Mouse (Mus musculus): ENCODE results near the gene Grik3.

Grik3 gene

DNA sequence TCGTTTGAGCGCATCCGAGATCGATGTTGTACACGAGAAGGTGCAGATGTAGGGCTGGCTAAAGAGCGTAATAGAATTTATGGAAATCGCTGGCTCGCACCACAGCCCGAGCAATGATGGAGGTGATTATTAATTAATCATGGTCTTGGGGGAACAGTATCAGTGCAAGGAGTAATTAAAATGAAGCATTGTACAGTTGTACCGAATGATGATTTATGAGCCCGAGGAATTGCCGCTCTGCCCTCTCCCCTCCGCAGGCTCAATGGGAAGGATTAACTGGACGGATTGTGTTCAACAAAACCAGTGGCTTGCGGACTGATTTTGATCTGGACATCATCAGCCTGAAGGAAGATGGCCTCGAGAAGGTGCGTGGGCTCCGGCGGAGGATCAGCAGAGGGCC lies 165.5 kb downstream of the Grik3 start:
- no peak for DNase-seq

DNA sequence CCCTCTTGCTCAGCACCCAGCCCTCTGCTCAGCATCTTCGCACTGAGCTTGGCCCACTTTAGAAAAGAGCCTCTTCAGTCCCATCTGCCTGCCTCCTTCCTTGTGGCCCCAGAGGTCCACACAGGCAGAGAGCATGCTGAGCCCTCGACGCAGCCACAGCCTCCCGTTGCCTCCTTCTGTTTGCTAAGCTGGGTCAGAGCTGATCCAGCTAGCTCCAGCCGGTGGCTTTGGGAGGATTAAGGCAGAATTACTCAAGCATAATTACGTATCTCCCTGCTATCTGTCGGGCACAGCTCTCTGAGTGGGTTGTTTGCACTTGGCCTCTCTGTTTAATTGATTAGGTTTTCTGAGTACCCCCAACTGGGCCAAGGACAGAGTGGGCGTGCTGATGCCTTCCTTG lies 167.9 kb downstream of the Grik3 start:
- no peak for DNase-seq

GRCm38 (mm10) chr4:125661982-125662381 lies 171.5 kb downstream of the Grik3 start:
- DNase-seq = no peak

GRCm38 (mm10) chr4:125663262-125663661 lies 172.8 kb downstream of the Grik3 start:
- no peak for DNase-seq

- no peak for DNase-seq
These were observed 175.5 kb downstream of the Grik3 start for GRCm38 (mm10) chr4:125665955-125666354.

DNA sequence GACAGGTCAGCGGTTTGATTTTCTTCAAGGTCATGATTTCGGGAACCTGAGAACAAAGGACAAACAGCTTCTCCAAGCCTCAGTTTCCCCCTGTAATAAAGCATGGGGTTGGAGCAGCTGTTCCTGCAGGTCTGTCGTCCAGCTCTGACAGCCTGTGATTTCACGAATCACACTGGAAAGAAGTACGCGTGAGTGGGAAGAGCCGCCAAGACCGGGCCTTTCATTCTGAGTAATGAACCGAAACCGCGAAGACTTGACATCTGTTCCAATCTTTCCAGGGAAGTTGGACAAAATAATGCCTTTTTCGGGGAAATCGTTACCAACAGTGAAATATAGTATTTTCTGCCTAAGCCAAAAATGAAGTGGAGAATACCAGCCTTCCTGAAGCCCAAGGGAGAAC lies 191.5 kb downstream of the Grik3 start:
- peak; percentile 34 for DNase-seq

GRCm38 (mm10) chr4:125687078-125687477 lies 196.6 kb downstream of the Grik3 start:
- DNase-seq = no peak

- no peak for DNase-seq
These were observed 204.9 kb downstream of the Grik3 start for GRCm38 (mm10) chr4:125695431-125695830.

GRCm38 (mm10) chr4:125696182-125696939 lies 205.9 kb downstream of the Grik3 start:
- no peak for DNase-seq

DNA sequence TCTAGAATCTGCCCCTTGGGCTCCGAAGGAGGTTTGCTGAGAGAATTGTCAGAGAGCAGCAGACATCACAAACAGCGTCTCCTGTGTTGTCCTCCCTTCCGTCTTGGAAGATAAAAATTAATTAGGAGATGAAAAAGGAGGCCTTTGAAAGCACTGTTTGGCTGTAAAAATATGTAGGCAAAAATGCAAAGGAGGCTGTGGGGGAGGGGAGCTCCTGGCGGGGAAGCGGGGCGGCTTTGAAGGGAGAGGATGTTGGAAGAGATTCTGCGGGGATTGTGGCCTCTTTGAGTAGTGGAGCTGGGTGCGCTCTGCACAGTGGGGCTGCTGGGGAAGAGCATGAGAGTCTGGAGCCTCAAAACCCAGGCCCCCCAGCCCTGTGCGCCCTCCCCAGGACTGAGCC lies 207.1 kb downstream of the Grik3 start:
- no peak for DNase-seq

DNA sequence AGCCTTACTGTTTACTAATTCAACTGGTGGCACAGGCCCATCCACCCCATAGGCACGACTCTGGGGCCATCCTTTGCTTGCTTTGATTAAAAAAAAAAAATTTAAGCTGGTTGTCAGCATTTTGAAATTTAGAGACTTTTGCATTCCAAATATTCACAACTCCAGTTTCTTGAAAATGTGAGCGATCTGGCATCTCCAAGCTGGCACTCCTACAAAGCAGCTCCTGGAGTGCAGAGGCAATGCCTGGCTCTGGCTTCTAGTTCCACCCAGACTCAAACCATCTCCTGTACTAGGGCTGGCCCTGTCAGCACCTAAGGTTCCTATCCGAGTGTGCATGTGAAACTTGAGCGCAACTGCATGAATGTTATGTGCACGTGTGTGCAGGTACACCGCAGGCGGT lies 208.6 kb downstream of the Grik3 start:
- no peak for DNase-seq

DNA sequence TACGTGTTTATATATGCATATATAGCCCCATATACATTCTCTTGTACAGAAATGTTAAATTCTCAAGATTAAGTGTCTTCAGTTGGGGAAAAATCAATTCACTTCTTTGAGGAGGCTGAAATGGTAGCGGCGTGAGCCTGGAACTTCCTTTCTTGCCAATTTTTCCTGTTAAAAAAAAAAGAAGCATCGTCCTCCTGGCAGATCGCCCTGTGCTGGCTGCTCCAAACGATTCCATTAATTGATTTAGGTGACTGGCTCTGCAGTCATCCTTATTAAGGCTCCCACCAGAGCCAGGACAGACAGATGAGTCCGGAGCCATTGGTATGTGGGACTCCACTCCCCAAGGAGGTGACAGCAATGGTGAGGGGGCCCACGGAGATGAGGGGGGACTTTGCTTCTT lies 209.8 kb downstream of the Grik3 start:
- no peak for DNase-seq

GRCm38 (mm10) chr4:125702607-125703309 lies 212.3 kb downstream of the Grik3 start:
- DNase-seq = peak; percentile 97

DNA sequence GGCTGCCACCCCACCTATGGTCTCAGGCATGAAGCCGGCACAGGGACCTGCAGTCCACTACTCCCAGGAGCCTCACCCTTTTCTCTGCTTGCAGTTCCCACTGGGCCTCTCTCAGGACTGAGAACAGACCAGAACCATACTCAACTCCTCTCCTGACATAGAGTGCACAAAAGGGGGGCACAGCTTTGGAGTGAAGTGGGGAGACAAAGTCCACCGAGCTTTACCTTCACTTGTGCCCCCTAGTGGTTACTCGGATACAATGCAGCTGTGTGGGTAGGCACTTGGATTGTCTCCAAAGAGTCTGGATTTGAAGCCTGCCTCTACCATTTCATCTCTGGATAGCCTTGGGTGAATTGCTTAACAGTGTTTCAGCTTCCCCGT lies 212.8 kb downstream of the Grik3 start:
- peak; percentile 66 for DNase-seq

DNA sequence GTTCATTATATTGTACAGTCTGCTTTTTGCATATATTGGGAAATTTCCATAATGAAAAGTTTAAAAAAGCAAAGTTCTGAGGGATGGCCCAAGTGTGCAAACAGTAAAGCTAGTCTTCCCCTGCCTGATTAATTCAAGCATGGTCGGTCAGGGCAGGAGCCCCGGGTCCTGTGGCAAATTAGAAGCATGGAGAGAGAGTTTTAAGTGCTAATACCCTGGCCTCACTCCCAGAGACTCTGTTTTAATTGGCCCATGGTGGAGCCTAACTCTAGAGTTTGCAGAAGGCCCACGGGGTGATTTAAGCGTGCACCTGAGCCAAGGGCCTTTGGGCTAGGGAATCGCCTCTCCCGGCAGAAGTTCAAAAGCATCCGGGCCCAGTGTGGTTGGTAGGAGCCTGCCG lies 215.2 kb downstream of the Grik3 start:
- DNase-seq = no peak

DNA sequence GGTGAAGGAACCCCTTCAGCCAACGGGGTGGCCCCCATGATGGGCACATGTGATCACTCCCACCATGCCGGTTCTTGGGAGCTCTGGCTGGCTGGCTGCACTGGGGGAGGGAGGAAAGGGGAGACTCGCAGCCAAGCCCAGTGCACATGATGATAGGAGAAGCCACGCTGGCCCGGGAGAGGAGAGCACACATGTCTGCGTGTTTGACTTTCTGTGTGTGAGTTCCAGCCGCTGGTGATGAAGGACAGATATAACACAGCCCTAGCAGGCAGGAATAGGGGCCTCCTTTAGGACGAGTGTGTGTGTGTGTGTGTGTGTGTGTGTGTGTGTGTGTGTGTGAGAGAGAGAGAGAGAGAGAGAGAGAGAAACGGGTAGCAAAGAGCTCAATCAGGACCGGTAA lies 219.2 kb downstream of the Grik3 start:
- no peak for DNase-seq

DNA sequence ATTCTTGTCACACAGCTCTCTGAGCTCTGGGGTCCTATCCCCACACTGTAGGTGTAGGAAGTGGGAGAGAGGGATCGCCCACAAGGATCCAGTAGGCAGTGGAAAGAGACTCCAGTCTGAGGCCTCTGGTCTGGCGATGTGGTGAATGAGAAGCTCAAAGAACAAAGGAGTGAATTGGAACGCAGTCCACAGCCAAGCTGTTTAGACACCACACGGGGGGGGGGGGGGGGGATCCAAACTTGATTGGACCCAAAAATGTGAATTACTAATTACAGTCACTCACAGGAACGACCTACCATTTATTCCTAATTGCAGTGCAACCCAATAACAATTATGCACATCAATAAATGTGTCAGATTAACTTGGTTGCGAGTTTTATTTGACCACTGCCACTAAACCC lies 227.4 kb downstream of the Grik3 start:
- DNase-seq = no peak

DNA sequence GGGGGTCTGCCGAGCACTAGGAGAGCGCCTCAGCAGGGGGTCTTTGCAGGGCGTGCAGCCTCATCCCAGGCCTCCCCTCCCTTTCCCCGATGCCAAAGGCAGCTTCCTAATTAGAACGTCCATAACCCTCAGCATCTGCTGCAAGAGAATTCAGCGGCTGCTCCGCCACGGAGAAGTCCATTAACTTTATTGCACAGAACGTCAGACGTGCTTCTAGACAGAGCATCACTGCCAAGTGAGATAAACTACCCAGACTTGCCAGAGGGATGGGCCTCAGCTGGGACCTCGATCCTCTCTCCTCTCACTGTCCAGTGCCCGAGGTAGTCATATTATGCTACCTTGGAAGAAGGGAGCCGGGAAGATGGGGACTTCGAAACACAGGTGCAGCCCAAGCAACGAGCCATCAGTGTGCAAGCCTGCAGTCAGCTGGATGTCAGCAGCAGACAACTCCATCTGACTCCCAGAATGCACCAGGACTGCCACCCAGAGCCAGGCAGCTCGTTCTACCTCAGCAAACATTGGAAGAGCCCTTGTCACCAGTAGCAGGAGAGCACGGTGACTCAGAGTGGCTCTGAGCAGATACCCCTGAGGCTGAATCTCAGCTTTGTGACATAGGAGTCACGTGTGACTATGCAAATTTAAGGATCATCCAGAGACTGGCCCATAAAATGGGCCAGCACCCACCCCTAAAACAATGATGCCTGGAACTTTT lies 228.1 kb downstream of the Grik3 start:
- no peak for DNase-seq

DNA sequence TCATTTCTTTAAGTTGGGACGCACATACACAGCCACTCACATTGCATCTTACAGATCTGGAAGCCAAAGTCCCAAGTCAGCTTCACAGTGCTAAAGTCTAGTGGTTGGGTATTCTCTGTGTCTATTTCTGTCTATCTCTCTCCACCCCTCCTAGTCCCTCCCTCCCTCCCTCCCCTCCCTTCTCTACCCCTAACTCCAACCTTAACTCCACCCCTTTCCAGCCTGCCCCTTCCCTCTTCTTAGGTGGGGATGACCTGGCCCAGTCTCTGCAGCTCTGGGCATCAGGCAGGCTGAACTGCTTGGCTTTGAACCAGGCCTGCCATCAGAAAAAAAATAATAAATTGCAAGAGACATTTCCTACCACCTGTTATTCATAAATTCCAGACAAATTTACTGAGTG lies 235.7 kb downstream of the Grik3 start:
- no peak for DNase-seq

DNA sequence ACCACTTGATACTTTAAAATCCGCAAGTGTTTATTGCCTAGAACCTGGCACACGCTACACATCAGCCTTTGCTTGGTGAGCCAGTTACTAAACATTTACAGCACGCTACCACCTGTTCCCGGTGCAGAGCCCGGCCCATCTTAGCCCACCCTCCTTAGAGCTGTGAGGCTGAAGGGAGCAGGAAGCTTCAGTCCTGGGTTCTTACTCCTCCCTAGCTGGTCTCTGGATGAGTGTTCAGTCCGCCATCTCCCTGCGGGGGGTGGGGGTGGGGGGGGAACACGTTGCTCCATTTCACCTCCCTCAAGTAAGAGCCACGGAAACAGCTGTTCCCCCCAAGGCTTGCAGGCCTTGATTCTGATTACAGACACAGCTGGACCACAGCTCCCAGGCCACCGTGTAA lies 236.5 kb downstream of the Grik3 start:
- DNase-seq = no peak

- no peak for DNase-seq
These were observed 237.1 kb downstream of the Grik3 start for GRCm38 (mm10) chr4:125727626-125728025.

DNA sequence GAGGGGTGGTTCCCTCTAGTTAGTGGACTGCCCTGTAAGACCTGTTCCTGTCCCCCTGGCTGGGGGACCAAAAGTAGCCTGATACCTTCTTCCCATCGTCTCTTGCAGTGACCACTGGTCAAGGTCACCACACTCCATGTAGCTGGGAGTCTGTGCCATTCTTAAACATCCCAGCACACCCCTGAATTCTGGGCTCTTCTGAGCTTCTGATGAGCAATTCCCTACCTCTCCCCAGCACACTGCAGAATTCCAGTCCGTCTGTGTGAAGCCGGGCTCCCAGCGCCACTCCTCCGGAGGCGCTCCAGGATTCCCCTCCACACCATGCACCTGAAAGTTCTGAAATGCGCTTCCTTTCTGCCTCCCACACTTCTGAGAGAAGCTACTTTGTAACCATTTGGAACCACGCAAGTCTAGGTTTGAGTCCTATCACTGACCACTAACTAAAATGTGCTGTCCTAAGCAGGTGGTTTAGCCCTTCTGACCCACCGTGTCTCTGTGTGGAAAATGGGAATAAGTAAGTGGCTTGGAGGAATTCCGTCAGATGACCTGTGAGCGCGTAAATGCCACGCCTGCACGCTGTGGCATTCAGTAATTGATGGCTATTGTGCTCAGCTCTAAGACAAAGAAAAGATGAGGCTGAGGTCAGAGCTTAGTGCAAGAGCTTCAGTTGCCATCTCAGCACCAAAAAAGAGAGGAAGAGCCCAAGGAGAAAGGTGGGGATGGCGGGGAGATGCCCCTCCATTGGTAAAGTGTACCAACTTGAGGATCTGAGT lies 237.8 kb downstream of the Grik3 start:
- DNase-seq = no peak
